Mouse (Mus musculus): ENCODE results near the gene Tmtc2. TPM values are rescaled to one million over a fixed set of nuclear protein-coding genes. Genes with fewer than 3 reads are reported as not detected.

The Tmtc2 gene
- total and polyA plus RNA-seq, 3 experiments = not detected

DNA sequence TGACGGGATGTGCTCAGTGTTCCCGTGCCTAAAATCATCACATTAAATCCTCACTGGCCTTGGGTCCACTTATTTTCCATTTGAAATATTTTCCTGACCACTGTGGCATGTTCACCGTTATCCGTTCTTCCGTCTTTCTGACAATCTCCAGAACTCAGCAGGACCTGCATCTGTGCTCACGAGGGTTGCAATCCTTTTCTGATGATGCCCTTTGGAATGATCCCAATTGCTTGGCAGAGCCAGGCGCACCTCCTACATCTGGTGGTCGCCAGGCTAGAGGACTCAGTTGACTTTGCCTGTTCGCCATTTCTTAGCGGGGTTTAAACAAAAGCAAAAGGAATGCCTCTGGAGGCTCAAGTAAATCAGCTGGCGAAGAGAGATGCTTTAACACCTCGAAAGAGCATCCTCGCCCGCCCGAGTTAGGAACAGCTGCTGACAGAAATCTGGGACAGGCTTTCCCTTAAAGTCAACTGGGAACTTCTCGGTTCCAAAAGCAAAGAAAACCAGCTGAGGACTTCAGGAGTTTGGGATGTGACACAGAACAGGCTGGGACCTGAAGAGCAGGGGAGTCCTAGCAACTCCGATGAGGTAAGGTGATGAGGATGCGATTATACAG lies 96.5 kb downstream of the Tmtc2 start:
- in situ Hi-C loops (cut with MboI; ENCODE audit: low pct_ligation_motif_present, low pct_unique_long_range_greater_than_20kb, low sequenced_read_pairs) = no loop called here
- H3K9ac ChIP-seq (ENCODE audit: insufficient read depth, low read depth) = no peak overlapping the region

GRCm38 (mm10) chr10:105474162-105474830 lies 100.0 kb downstream of the Tmtc2 start:
- dilution Hi-C loops (cut with MboI; ENCODE audit: extremely low pct_ligation_motif_present, extremely low pct_unique_long_range_greater_than_20kb, low sequenced_read_pairs) (no loop called here), in situ Hi-C loops (cut with MboI; ENCODE audit: low pct_ligation_motif_present, low pct_unique_long_range_greater_than_20kb, low sequenced_read_pairs) (no loop called here)
- no peak overlapping the region for H3K4me3 ChIP-seq (replicated peaks in 1 of 3; ENCODE audit: low read depth in 2 of 3, low read length in 2 of 3, poor library complexity in 1 of 3)
- H3K9me3 ChIP-seq (replicated peaks; ENCODE audit: low read length) = peaks cover 54% of the 10 kb centered on the region
- no peaks in the 10 kb centered on the region for H3K36me3 ChIP-seq (replicated peaks in 1 of 2; ENCODE audit: control insufficient read depth in 1 of 2, insufficient read depth in 1 of 2, low read length in 1 of 2)
- no peak overlapping the region for H3K27ac ChIP-seq (ENCODE audit: insufficient read depth, low read depth)
- H3K27me3 ChIP-seq (replicated peaks) = no peaks in the 10 kb centered on the region
- no peak overlapping the region for H3K4me2 ChIP-seq (ENCODE audit: insufficient read depth, low read depth, poor library complexity, severe bottlenecking)
- H3K9ac ChIP-seq (ENCODE audit: insufficient read depth, low read depth) = no peak overlapping the region
- no peaks in the 10 kb centered on the region for H3K79me2 ChIP-seq (replicated peaks; ENCODE audit: control insufficient read depth, extremely low read depth, insufficient read depth, poor library complexity, severe bottlenecking)
- no peak for DNase-seq (ENCODE audit: extremely low read depth)
- TF ChIP-seq JUN (IDR thresholded peaks at IDR 0.05; ENCODE audit: insufficient read depth, low read depth, low read length) = no peak
- TF ChIP-seq RAD21 (IDR thresholded peaks at IDR 0.05; ENCODE audit: low read depth, low read length) = no peak
- no peak for TF ChIP-seq USF1 (IDR thresholded peaks at IDR 0.05; ENCODE audit: low read depth, low read length)
- no peak for TF ChIP-seq MAFK (IDR thresholded peaks at IDR 0.05; ENCODE audit: insufficient replicate concordance, low read length)
- TF ChIP-seq UBTF (IDR thresholded peaks at IDR 0.05; ENCODE audit: low read depth, low read length) = no peak
- TF ChIP-seq NRF1 (IDR thresholded peaks at IDR 0.05; ENCODE audit: low read depth, low read length) = no peak
- no peak for TF ChIP-seq BHLHE40 (IDR thresholded peaks at IDR 0.05; ENCODE audit: low read depth, low read length)
- no peak for TF ChIP-seq JUND (conservative IDR thresholded peaks at IDR 0.05; ENCODE audit: low read depth, low read length)
- TF ChIP-seq ELF1 (IDR thresholded peaks at IDR 0.05; ENCODE audit: low read depth, low read length) = no peak
- no peaks in the 10 kb centered on the region for H3K4me1 ChIP-seq (ENCODE audit: control insufficient read depth in 1 of 2, insufficient read depth in 2 of 2)

More for the DNA sequence above, 96.5 kb downstream of the Tmtc2 start:
- DNase-seq (ENCODE audit: extremely low read depth) = no peak
- Histone ChIP-seq H3K36me3 (replicated peaks in 1 of 2; ENCODE audit: control insufficient read depth in 1 of 2, insufficient read depth in 1 of 2, low read length in 1 of 2) (no peaks in the 10 kb centered on the region), H3K4me3 (replicated peaks in 1 of 3; ENCODE audit: low read depth in 2 of 3, low read length in 2 of 3, poor library complexity in 1 of 3) (no peak overlapping the region), H3K27me3 (replicated peaks) (no peaks in the 10 kb centered on the region), H3K79me2 (replicated peaks; ENCODE audit: control insufficient read depth, extremely low read depth, insufficient read depth, poor library complexity, severe bottlenecking) (no peaks in the 10 kb centered on the region), H3K9me3 (replicated peaks; ENCODE audit: low read length) (peaks cover 50% of the 10 kb centered on the region), H3K4me1 (ENCODE audit: control insufficient read depth in 1 of 2, insufficient read depth in 2 of 2) (no peaks in the 10 kb centered on the region), H3K4me2 (ENCODE audit: insufficient read depth, low read depth, poor library complexity, severe bottlenecking) (no peak overlapping the region), H3K27ac (ENCODE audit: insufficient read depth, low read depth) (no peak overlapping the region)
- dilution Hi-C loops (cut with MboI; ENCODE audit: extremely low pct_ligation_motif_present, extremely low pct_unique_long_range_greater_than_20kb, low sequenced_read_pairs) = no loop called here
- TF ChIP-seq ZKSCAN1 (IDR thresholded peaks at IDR 0.05; ENCODE audit: borderline replicate concordance, low read depth, low read length) (no peak), HCFC1 (IDR thresholded peaks at IDR 0.05; ENCODE audit: low read depth, low read length) (no peak), KAT2A (IDR thresholded peaks at IDR 0.05; ENCODE audit: insufficient replicate concordance, low read length) (no peak), RAD21 (IDR thresholded peaks at IDR 0.05; ENCODE audit: low read depth, low read length) (no peak), TCF12 (IDR thresholded peaks at IDR 0.05; ENCODE audit: low read depth, low read length) (no peak), ZC3H11A (IDR thresholded peaks at IDR 0.05; ENCODE audit: low read depth, low read length) (no peak), E2F4 (IDR thresholded peaks at IDR 0.05; ENCODE audit: insufficient replicate concordance, low read depth, low read length) (no peak)

Measured in CH12.LX (cell line).